Mouse (Mus musculus) liver, embryonic 18 days (tissue): ENCODE data around the gene Metap2. TPM values are rescaled to one million over a fixed set of nuclear protein-coding genes. Genes with fewer than 3 reads are reported as not detected.

Source experiments
- polyA plus RNA-seq: library from polyadenylated mRNA; depleted of rRNA; stranded (reverse); fragments of >200 nt; gene quantifications from 2 replicates; pipeline ENCODE4 v1.2.3, GENCODE M21; 2012; rRNA removed

Gene Metap2
- polyA plus RNA-seq: 118 and 120 TPM in 2 replicates

DNA sequence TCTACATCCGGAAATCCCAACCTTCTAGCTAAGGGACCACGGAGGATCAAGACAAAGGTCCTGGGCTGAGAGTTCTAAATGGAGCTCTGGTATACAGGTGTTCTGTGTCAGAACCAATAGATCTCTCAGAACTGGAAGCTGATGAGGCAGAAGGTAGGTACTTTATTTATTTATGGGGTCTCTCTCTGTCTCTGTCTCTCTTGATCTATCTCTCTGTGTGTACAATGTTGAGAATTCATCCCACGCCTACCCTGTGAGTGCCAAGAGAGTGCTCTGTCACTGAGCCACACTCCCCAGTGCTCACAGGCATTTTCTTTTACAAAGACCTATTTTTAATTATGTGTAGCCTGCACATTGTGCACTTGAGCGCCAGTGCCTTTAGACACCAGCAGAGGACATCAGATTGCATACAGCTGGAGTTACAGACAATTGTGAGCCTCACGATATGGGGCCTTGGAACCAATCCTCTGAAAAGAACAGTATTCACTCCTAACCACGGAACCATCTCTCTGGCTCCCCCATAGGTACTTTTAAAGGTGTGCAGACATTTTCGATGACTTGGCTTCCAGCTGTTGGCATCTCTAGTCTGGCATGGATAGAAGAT, at the start of gene Metap2:
Gene Metap2, minus strand, starts transcription at position 51 of the 604 bp plus-strand sequence.

GRCm38 (mm10) chr10:93830931-93831729, 65.8 kb downstream of the Metap2 start, which contains the start of gene Usp44:
TSS of gene Usp44 (plus strand) at chr10:93831555.

Other genes starting within 250 kb of the Metap2 start
- 0.37 and 0.38 TPM in 2 replicates for gene Usp44, start 65.5 kb downstream of the Metap2 start, polyA plus RNA-seq
- 6.0 and 6.5 TPM in 2 replicates for gene Vezt, start 138.7 kb upstream of the Metap2 start, polyA plus RNA-seq
- 3.0 and 3.2 TPM in 2 replicates for gene Fgd6, start 138.9 kb upstream of the Metap2 start, polyA plus RNA-seq